Mouse (Mus musculus) kidney, embryonic 14.5 days (tissue): ENCODE measurements around the gene Hck. TPM values are rescaled to one million over a fixed set of nuclear protein-coding genes. Genes with fewer than 3 reads are reported as not detected.

Experiments used
- ATAC-seq: fragments of 200-750 bp; cut with Nextera tagmentation; 2 replicates; pipeline ENCODE4 v1.8.0; 2017; ENCODE audit warnings: moderate number of reproducible peaks, mild to moderate bottlenecking, moderate TSS enrichment, moderate library complexity; ENCODE audit not compliant: low FRiP score, low TSS enrichment
- H3K27ac ChIP-seq: fragments of 300-500 bp; sonication (generic); 2 replicates; pipeline ENCODE4 v1.5.1; 2014; ENCODE audit warnings: low read depth, mild to moderate bottlenecking, low read length, moderate library complexity, mixed read lengths
- H3K27me3 ChIP-seq: fragments of 300-500 bp; sonication (generic); 2 replicates; pipeline ENCODE4 v1.6.1; 2014; ENCODE audit warnings: mild to moderate bottlenecking, low read length; ENCODE audit not compliant: control insufficient read depth, insufficient read depth
- H3K36me3 ChIP-seq: fragments of 300-500 bp; sonication (generic); 2 replicates; pipeline ENCODE4 v1.6.1; 2014; ENCODE audit warnings: low read length, mixed read lengths; ENCODE audit not compliant: control insufficient read depth, insufficient read depth
- H3K4me1 ChIP-seq: fragments of 300-500 bp; sonication (generic); 2 replicates; pipeline ENCODE4 v1.6.1; 2014; ENCODE audit warnings: low read length, mixed read lengths; ENCODE audit not compliant: control insufficient read depth, insufficient read depth
- H3K4me2 ChIP-seq: fragments of 300-500 bp; sonication (generic); replicated peaks from 2 replicates; pipeline ENCODE4 v1.6.1; 2014; ENCODE audit warnings: low read depth, mild to moderate bottlenecking, low read length
- H3K4me3 ChIP-seq: fragments of 300-500 bp; sonication (generic); 2 replicates; pipeline ENCODE4 v1.5.1; 2014; ENCODE audit warnings: mild to moderate bottlenecking, low read length
- H3K9ac ChIP-seq: fragments of 300-500 bp; sonication (generic); 2 replicates; pipeline ENCODE4 v1.6.1; 2014; ENCODE audit warnings: low read depth, mild to moderate bottlenecking, low read length, moderate library complexity
- H3K9me3 ChIP-seq: fragments of 300-500 bp; sonication (generic); 2 replicates; pipeline ENCODE4 v1.6.1; 2016; ENCODE audit warnings: low read length; ENCODE audit not compliant: control insufficient read depth
- WGBS: fragments of 180-500 bp; shearing (Covaris S2); extraction: QIAGEN DNeasy Blood & Tissue Kit; methylation state at CpG from one replicate; pipeline ENCODE4 v1.1.7; 2014; 5-methylcytosine and 5-hydroxymethylcytosine counted together
- polyA plus RNA-seq: library from polyadenylated mRNA; unstranded; fragments of >200 nt; fragmentation: Nextera tagmentation; extraction: Ambion mirVana; gene quantifications from 2 replicates; pipeline ENCODE4 v1.2.1, GENCODE M21; 2014

Gene Hck
- polyA plus RNA-seq, 1 experiment from 2014 or later: 4.8 TPM

DNA sequence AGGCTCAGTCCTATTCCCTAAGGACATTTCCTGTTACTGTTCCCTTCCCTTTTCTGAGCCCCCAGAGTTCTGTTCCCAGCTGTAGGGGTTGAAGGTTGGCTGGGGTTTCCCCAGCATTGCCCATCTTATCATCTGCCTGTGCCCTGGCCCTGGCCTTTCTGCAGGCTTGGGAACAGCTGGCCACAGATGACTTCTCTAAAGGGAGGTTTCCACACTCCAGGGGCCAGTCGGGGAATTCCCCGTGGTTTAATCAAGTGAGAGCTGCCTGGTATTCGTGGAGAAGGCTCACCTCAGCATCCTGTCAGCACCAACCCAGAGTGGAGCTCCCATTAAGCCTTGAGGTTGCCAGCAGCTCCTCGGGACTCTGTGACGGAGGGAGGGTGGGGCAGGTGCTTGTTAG, 90.2 kb downstream of the Hck start:
- 78% methylated on average over 5 of the region's 5 CpGs for WGBS
- no peak overlapping the region for H3K9ac ChIP-seq
- H3K27me3 ChIP-seq: no peaks in the 10 kb centered on the region
- H3K27ac ChIP-seq: no peak overlapping the region
- no peak overlapping the region for H3K4me2 ChIP-seq
- H3K36me3 ChIP-seq: peaks cover 79% of the 10 kb centered on the region
- ATAC-seq: no peak
- no peaks in the 10 kb centered on the region for H3K9me3 ChIP-seq
- H3K4me3 ChIP-seq: no peak overlapping the region
- H3K4me1 ChIP-seq: no peaks in the 10 kb centered on the region

DNA sequence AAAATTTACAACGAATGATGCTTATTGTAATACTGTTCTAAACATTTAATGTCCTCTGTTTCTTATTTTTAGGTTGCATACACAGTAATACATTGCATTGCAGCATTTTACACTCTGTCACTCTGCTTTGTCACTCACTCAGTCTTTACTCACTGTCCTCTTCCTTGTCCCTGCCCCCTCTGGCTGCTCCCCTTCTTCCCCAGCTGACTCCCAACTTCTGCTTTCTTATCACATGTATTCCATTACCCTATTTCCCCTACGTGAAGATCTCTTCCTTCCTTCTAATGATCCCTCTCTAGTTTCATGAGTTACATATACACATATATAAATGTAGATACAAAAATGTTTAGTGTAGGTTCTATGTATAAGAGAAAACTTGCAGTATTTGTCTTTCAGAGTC, 90.8 kb downstream of the Hck start:
- Histone ChIP-seq H3K9me3 (no peaks in the 10 kb centered on the region), H3K27me3 (no peaks in the 10 kb centered on the region), H3K36me3 (peaks cover 79% of the 10 kb centered on the region), H3K4me2 (no peak overlapping the region), H3K27ac (no peak overlapping the region), H3K9ac (no peak overlapping the region), H3K4me3 (no peak overlapping the region), H3K4me1 (no peaks in the 10 kb centered on the region)
- 86% methylated on average over 2 of the region's 2 CpGs for WGBS
- no peak for ATAC-seq

Other genes starting within 250 kb of the Hck start
- gene Mylk2, start 197.1 kb upstream of the Hck start, polyA plus RNA-seq: 0.13 TPM in 1 of 2 replicates, not detected in the other
- gene Foxs1, start 175.3 kb upstream of the Hck start, polyA plus RNA-seq: 4.4 and 4.8 TPM in 2 replicates
- 2.3 and 2.5 TPM in 2 replicates for gene Dusp15, start 156.8 kb upstream of the Hck start, polyA plus RNA-seq
- 1.1 and 1.2 TPM in 2 replicates for gene Ttll9, start 146.0 kb upstream of the Hck start, polyA plus RNA-seq
- 58.2 and 79.8 TPM in 2 replicates for gene Pdrg1, start 93.0 kb upstream of the Hck start, polyA plus RNA-seq
- gene Xkr7, start 76.6 kb upstream of the Hck start, polyA plus RNA-seq: not detected in 2 replicates
- gene Ccm2l, start 42.5 kb upstream of the Hck start, polyA plus RNA-seq: 4.2 and 4.4 TPM in 2 replicates
- gene Tm9sf4, start 52.8 kb downstream of the Hck start, polyA plus RNA-seq: 71.1 and 99.4 TPM in 2 replicates
- 5.4 and 9.6 TPM in 2 replicates for gene Tspyl3, start 117.0 kb downstream of the Hck start, polyA plus RNA-seq
- 17.6 and 26.2 TPM in 2 replicates for gene Plagl2, start 133.0 kb downstream of the Hck start, polyA plus RNA-seq
- gene Pofut1, start 133.1 kb downstream of the Hck start, polyA plus RNA-seq: 9.0 and 10.5 TPM in 2 replicates
- gene Kif3b, start 182.9 kb downstream of the Hck start, polyA plus RNA-seq: 4.4 and 5.6 TPM in 2 replicates
- 15.5 and 20.8 TPM in 2 replicates for gene Asxl1, start 237.4 kb downstream of the Hck start, polyA plus RNA-seq